Mouse (Mus musculus) heart, embryonic 12.5 days (tissue): ENCODE results near the gene Aldh5a1. TPM values are rescaled to one million over a fixed set of nuclear protein-coding genes. Genes with fewer than 3 reads are reported as not detected.
"Not testable (repeated sequence)": the region's sequence is repeated elsewhere in the genome, so short reads cannot be mapped to it uniquely, and the experiment has no call there.

Experiments used
- ATAC-seq: fragments of 200-750 bp; cut with Nextera tagmentation; 2 replicates; pipeline ENCODE4 v1.8.0; 2017; ENCODE audit warnings: moderate TSS enrichment, moderate library complexity; ENCODE audit not compliant: insufficient number of reproducible peaks, low FRiP score
- H3K27ac ChIP-seq: fragments of 300-500 bp; sonication (generic); 2 replicates; pipeline ENCODE4 v1.5.1; 2016; ENCODE audit warnings: mild to moderate bottlenecking, moderate library complexity; ENCODE audit not compliant: poor library complexity, severe bottlenecking
- H3K27me3 ChIP-seq: fragments of 300-500 bp; sonication (generic); replicated peaks from 2 replicates; pipeline ENCODE4 v1.6.1; 2016; ENCODE audit warnings: mild to moderate bottlenecking, moderate library complexity
- H3K36me3 ChIP-seq: fragments of 300-500 bp; sonication (generic); 2 replicates; pipeline ENCODE4 v1.6.1; 2016; ENCODE audit warnings: mild to moderate bottlenecking, moderate library complexity
- H3K4me1 ChIP-seq: fragments of 300-500 bp; sonication (generic); replicated peaks from 2 replicates; pipeline ENCODE4 v1.6.1; 2016; ENCODE audit warnings: mild to moderate bottlenecking
- H3K4me2 ChIP-seq: fragments of 300-500 bp; sonication (generic); 2 replicates; pipeline ENCODE4 v1.6.1; 2016; ENCODE audit warnings: mild to moderate bottlenecking, moderate library complexity
- H3K4me3 ChIP-seq: fragments of 300-500 bp; sonication (generic); 2 replicates; pipeline ENCODE4 v1.5.1; 2016; ENCODE audit warnings: mild to moderate bottlenecking
- H3K9ac ChIP-seq: fragments of 300-500 bp; sonication (generic); 2 replicates; pipeline ENCODE4 v1.6.1; 2016; ENCODE audit warnings: mild to moderate bottlenecking, moderate library complexity
- H3K9me3 ChIP-seq: fragments of 300-500 bp; sonication (generic); replicated peaks from 2 replicates; pipeline ENCODE4 v1.6.1; 2016; ENCODE audit warnings: mild to moderate bottlenecking, moderate library complexity
- WGBS: fragments of 180-500 bp; shearing (Covaris S2); methylation state at CpG from one replicate; pipeline ENCODE4 v1.1.7; 2016; 5-methylcytosine and 5-hydroxymethylcytosine counted together
- polyA plus RNA-seq: library from polyadenylated mRNA; unstranded; fragments of >200 nt; fragmentation: Nextera tagmentation; extraction: Ambion mirVana; gene quantifications from 2 replicates; pipeline ENCODE4 v1.2.1, GENCODE M21; 2016

The Aldh5a1 gene
- 13.3 and 13.8 TPM in 2 replicates for polyA plus RNA-seq

GRCm38 (mm10) chr13:24937108-24937838 is at the start of gene Aldh5a1:
Aldh5a1 (minus strand) TSS chr13:24937661.
- H3K4me1 ChIP-seq = peaks cover 10% of the 10 kb centered on the region; the same call in 1 of the 2 replicates
- no peaks in the 10 kb centered on the region for H3K27me3 ChIP-seq
- peak within 1 kb of the TSS; percentile 83 for H3K4me3 ChIP-seq
- 0 out of 2 replicates have a peak within 1 kb of the TSS, but pooled peaks have one; percentile 29 for H3K27ac ChIP-seq
- no peaks in the 10 kb centered on the region for H3K9me3 ChIP-seq
- ATAC-seq = peak; percentile 83
- peak within 1 kb of the TSS; percentile 89 for H3K9ac ChIP-seq
- H3K4me2 ChIP-seq = peak within 1 kb of the TSS; percentile 73
- WGBS = under 1% methylated on average over 75 of the region's 75 CpGs
- no peaks in the 10 kb centered on the region for H3K36me3 ChIP-seq

GRCm38 (mm10) chr13:24985435-24985834 is 48.0 kb upstream of the Aldh5a1 start:
- H3K4me1 ChIP-seq = 0 out of 2 replicates have a peak, but pooled peaks cover 5% of the 10 kb centered on the region
- no peak overlapping the region for H3K4me3 ChIP-seq
- ATAC-seq = no peak
- no peaks in the 10 kb centered on the region for H3K9me3 ChIP-seq
- no peak overlapping the region for H3K4me2 ChIP-seq
- H3K9ac ChIP-seq = no peak overlapping the region
- peaks cover 10% of the 10 kb centered on the region for H3K36me3 ChIP-seq
- H3K27ac ChIP-seq = no peak overlapping the region
- 54% methylated on average over 2 of the region's 2 CpGs for WGBS
- no peaks in the 10 kb centered on the region for H3K27me3 ChIP-seq

GRCm38 (mm10) chr13:24981031-24981430 is 43.6 kb upstream of the Aldh5a1 start:
- no peak for ATAC-seq
- Histone ChIP-seq H3K9me3 (no peaks in the 10 kb centered on the region), H3K4me3 (no peak overlapping the region), H3K4me1 (0 out of 2 replicates have a peak, but pooled peaks cover 5% of the 10 kb centered on the region), H3K4me2 (no peak overlapping the region), H3K36me3 (no peaks in the 10 kb centered on the region), H3K9ac (no peak overlapping the region), H3K27ac (no peak overlapping the region), H3K27me3 (no peaks in the 10 kb centered on the region)
- 78% methylated on average over 6 of the region's 6 CpGs for WGBS

- H3K9me3 ChIP-seq = no peaks in the 10 kb centered on the region
- ATAC-seq = no peak
Observed at GRCm38 (mm10) chr13:24977820-24978342, 40.4 kb upstream of the Aldh5a1 start.

GRCm38 (mm10) chr13:24976384-24976783 is 38.9 kb upstream of the Aldh5a1 start:
- H3K9ac ChIP-seq = no peak overlapping the region
- no peak overlapping the region for H3K27ac ChIP-seq
- H3K36me3 ChIP-seq = no peaks in the 10 kb centered on the region
- no peak overlapping the region for H3K4me2 ChIP-seq
- H3K27me3 ChIP-seq = no peaks in the 10 kb centered on the region
- ATAC-seq = no peak
- no peaks in the 10 kb centered on the region for H3K4me1 ChIP-seq
- 76% methylated on average over 4 of the region's 4 CpGs for WGBS
- no peaks in the 10 kb centered on the region for H3K9me3 ChIP-seq
- no peak overlapping the region for H3K4me3 ChIP-seq

More at GRCm38 (mm10) chr13:24977820-24978342, 40.4 kb upstream of the Aldh5a1 start:
- H3K4me1 ChIP-seq = 0 out of 2 replicates have a peak, but pooled peaks cover 5% of the 10 kb centered on the region
- H3K36me3 ChIP-seq = no peaks in the 10 kb centered on the region
- 75% methylated on average over 5 of the region's 5 CpGs for WGBS
- no peak overlapping the region for H3K27ac ChIP-seq
- H3K4me2 ChIP-seq = no peak overlapping the region
- H3K4me3 ChIP-seq = no peak overlapping the region
- no peaks in the 10 kb centered on the region for H3K27me3 ChIP-seq
- no peak overlapping the region for H3K9ac ChIP-seq

- H3K4me1 ChIP-seq, H3K9me3 ChIP-seq, H3K27ac ChIP-seq, H3K36me3 ChIP-seq, H3K27me3 ChIP-seq, H3K4me3 ChIP-seq, H3K9ac ChIP-seq, ATAC-seq, H3K4me2 ChIP-seq: not testable (repeated sequence)
- 84% methylated on average over 3 of the region's 3 CpGs for WGBS
Observed at GRCm38 (mm10) chr13:24971776-24972175, 34.3 kb upstream of the Aldh5a1 start.

- H3K9ac ChIP-seq = peak overlapping the region; percentile 2; the same call in 1 of the 2 replicates
Observed at GRCm38 (mm10) chr13:24965846-24966201, 28.4 kb upstream of the Aldh5a1 start.

GRCm38 (mm10) chr13:24965130-24965845 is 27.8 kb upstream of the Aldh5a1 start:
- ATAC-seq = no peak
- Histone ChIP-seq H3K36me3 (no peaks in the 10 kb centered on the region), H3K27ac (no peak overlapping the region), H3K4me3 (peak overlapping the region; percentile 41), H3K9me3 (no peaks in the 10 kb centered on the region), H3K4me1 (peaks cover 3% of the 10 kb centered on the region; the same call in 1 of the 2 replicates), H3K4me2 (peak overlapping the region; percentile 66), H3K9ac (peak overlapping the region; percentile 2; the same call in 1 of the 2 replicates), H3K27me3 (0 out of 2 replicates have a peak, but pooled peaks cover 5% of the 10 kb centered on the region)
- WGBS = 19% methylated on average over 15 of the region's 15 CpGs

More at GRCm38 (mm10) chr13:24965846-24966201, 28.4 kb upstream of the Aldh5a1 start:
- Histone ChIP-seq H3K4me2 (peak overlapping the region; percentile 66), H3K4me1 (peaks cover 3% of the 10 kb centered on the region; the same call in 1 of the 2 replicates), H3K36me3 (no peaks in the 10 kb centered on the region), H3K4me3 (peak overlapping the region; percentile 41), H3K9me3 (no peaks in the 10 kb centered on the region), H3K27ac (no peak overlapping the region), H3K27me3 (0 out of 2 replicates have a peak, but pooled peaks cover 5% of the 10 kb centered on the region)
- WGBS = 33% methylated on average over 5 of the region's 5 CpGs
- no peak for ATAC-seq

- Histone ChIP-seq H3K36me3 (no peaks in the 10 kb centered on the region), H3K27me3 (0 out of 2 replicates have a peak, but pooled peaks cover 5% of the 10 kb centered on the region), H3K27ac (no peak overlapping the region), H3K9me3 (no peaks in the 10 kb centered on the region), H3K4me2 (no peak overlapping the region), H3K4me1 (peaks cover 3% of the 10 kb centered on the region; the same call in 1 of the 2 replicates), H3K4me3 (no peak overlapping the region), H3K9ac (no peak overlapping the region)
- ATAC-seq = no peak
- 77% methylated on average over 8 of the region's 8 CpGs for WGBS
Observed at GRCm38 (mm10) chr13:24962119-24962518, 24.7 kb upstream of the Aldh5a1 start.

GRCm38 (mm10) chr13:24960084-24960483 is 22.6 kb upstream of the Aldh5a1 start:
- Histone ChIP-seq H3K36me3 (no peaks in the 10 kb centered on the region), H3K9ac (no peak overlapping the region), H3K4me1 (peaks cover under 1% of the 10 kb centered on the region; the same call in 1 of the 2 replicates), H3K9me3 (no peaks in the 10 kb centered on the region), H3K27ac (no peak overlapping the region), H3K4me2 (no peak overlapping the region), H3K4me3 (no peak overlapping the region), H3K27me3 (peaks cover 11% of the 10 kb centered on the region)
- ATAC-seq = no peak
- WGBS = 72% methylated on average over 3 of the region's 3 CpGs

- Histone ChIP-seq H3K27me3 (peaks cover 19% of the 10 kb centered on the region), H3K4me1 (no peaks in the 10 kb centered on the region), H3K36me3 (no peaks in the 10 kb centered on the region), H3K4me3 (no peak overlapping the region), H3K4me2 (no peak overlapping the region), H3K9ac (no peak overlapping the region), H3K9me3 (no peaks in the 10 kb centered on the region), H3K27ac (no peak overlapping the region)
- 85% methylated on average over 11 of the region's 11 CpGs for WGBS
- ATAC-seq = no peak
Observed at GRCm38 (mm10) chr13:24958671-24959070, 21.2 kb upstream of the Aldh5a1 start.
